Comparison of ENCODE assay signal across 17 mouse cellular contexts in the genomic region with DNA sequence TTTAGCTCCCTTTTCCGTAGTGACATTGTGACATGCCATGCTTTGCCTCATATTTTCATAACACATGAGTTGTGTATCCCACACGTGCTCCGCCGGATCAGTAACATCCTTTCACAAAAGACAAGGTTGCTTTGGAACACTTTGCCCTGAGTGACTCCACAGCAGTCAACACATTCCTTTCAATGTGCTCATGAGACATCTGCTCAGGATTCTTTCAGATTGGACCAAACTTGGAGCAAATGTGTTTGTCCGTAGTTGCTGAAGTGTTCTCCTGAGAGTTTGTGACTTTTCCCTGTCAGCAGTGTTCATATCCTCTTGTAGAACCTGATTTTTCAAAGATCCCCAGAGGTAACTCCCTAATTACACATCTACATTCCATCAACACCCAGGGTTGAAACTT.
DNase-seq lines count a peak whose midpoint lies in the region; ATAC-seq and TF ChIP-seq lines count a peak whose summit lies in the region.
"Had no signal": no experiment of that assay in that cellular context is flagged by ENCODE, and none has a peak within 500 bp of the region (broad histone marks: within the 10 kb centered on the region; RNA-seq: fewer than 3 reads in every experiment).

No protein-coding gene starts in this region.

- WGBS in limb, embryonic 14.5 days: 79% methylated on average over 5 of the region's 5 CpGs
- WGBS in limb, embryonic 10.5 days: 91% methylated on average over 5 of the region's 5 CpGs
- 77% methylated on average over 5 of the region's 5 CpGs for WGBS in kidney, adult 2 months

- no peak overlapping the region for H3K4me3 ChIP-seq in limb, embryonic 14.5 days (replicated peaks; ENCODE audit: low read length)
- H3K4me3 ChIP-seq in limb, embryonic 10.5 days: no peak overlapping the region
- H3K4me3 ChIP-seq in kidney, adult 2 months (ENCODE audit: insufficient read depth, low read depth, low read length): no peak overlapping the region
- H3K4me3 ChIP-seq: erythroblast, embryonic 14.5 days; heart, adult 2 months; hindbrain, embryonic 12.5 days; intestine, embryonic 15.5 days had no signal

- no peak for ATAC-seq in limb, embryonic 14.5 days (ENCODE audit: low FRiP score, low read depth)
- ATAC-seq: intestine, embryonic 15.5 days had no signal

- DNase-seq in adrenal gland, postnatal 14 days: peak; percentile 5
- DNase-seq in adrenal gland, postnatal 25 days: no peak
- DNase-seq in limb, embryonic 14.5 days (ENCODE audit: low spot score): peak; percentile 12
- no peak for DNase-seq in limb, embryonic 10.5 days (ENCODE audit: low spot score)
- DNase-seq in heart, postnatal 4 days: peak; percentile 11
- DNase-seq in skeletal muscle tissue, adult 2 months (ENCODE audit: low read depth, low spot score): peak; percentile 86
- DNase-seq in kidney, adult 2 months: no peak
- no peak for DNase-seq in cerebellum, adult 9-11 months
- DNase-seq: adrenal gland, postnatal 36 days; cerebellum, adult 9-10 months; midbrain, embryonic 14.5 days; thymus, adult 18-20 months had no signal

- no peak for TF ChIP-seq POLR2A in limb, embryonic 14.5 days (IDR thresholded peaks at IDR 0.05; ENCODE audit: borderline replicate concordance, extremely low read depth, insufficient read depth, insufficient read length)
- TF ChIP-seq POLR2A in kidney, adult 2 months (IDR thresholded peaks at IDR 0.05; ENCODE audit: low read depth, low read length): no peak

- no peaks in the 10 kb centered on the region for H3K9me3 ChIP-seq in limb, embryonic 14.5 days (ENCODE audit: control insufficient read depth, low read length)
- H3K9me3 ChIP-seq in limb, embryonic 10.5 days (replicated peaks): no peaks in the 10 kb centered on the region
- H3K9me3 ChIP-seq: hindbrain, embryonic 12.5 days; intestine, embryonic 15.5 days had no signal

- no peaks in the 10 kb centered on the region for H3K4me1 ChIP-seq in limb, embryonic 14.5 days (ENCODE audit: control insufficient read depth, insufficient read depth, low read length)
- no peaks in the 10 kb centered on the region for H3K4me1 ChIP-seq in limb, embryonic 10.5 days
- H3K4me1 ChIP-seq in kidney, adult 2 months (ENCODE audit: control insufficient read depth, insufficient read depth, low read length): no peaks in the 10 kb centered on the region
- H3K4me1 ChIP-seq: hindbrain, embryonic 12.5 days; intestine, embryonic 15.5 days had no signal

- H3K27ac ChIP-seq in limb, embryonic 14.5 days (replicated peaks; ENCODE audit: low read depth, low read length): no peak overlapping the region
- H3K27ac ChIP-seq in limb, embryonic 10.5 days: no peak overlapping the region
- no peak overlapping the region for H3K27ac ChIP-seq in kidney, adult 2 months (ENCODE audit: insufficient read depth, low read depth, low read length)
- H3K27ac ChIP-seq: heart, adult 2 months; hindbrain, embryonic 12.5 days; intestine, embryonic 15.5 days had no signal

- no peaks in the 10 kb centered on the region for H3K36me3 ChIP-seq in limb, embryonic 14.5 days (ENCODE audit: control insufficient read depth, insufficient read depth, low read length)
- no peaks in the 10 kb centered on the region for H3K36me3 ChIP-seq in limb, embryonic 10.5 days
- no peaks in the 10 kb centered on the region for H3K36me3 ChIP-seq in kidney, adult 2 months (ENCODE audit: control insufficient read depth, insufficient read depth, low read length)
- H3K36me3 ChIP-seq: hindbrain, embryonic 12.5 days; intestine, embryonic 15.5 days had no signal

- no peak overlapping the region for H3K4me2 ChIP-seq in limb, embryonic 14.5 days (replicated peaks; ENCODE audit: low read depth, low read length, severe bottlenecking)
- H3K4me2 ChIP-seq: hindbrain, embryonic 12.5 days; intestine, embryonic 15.5 days; liver, embryonic 11.5 days had no signal

- no peak overlapping the region for H3K9ac ChIP-seq in limb, embryonic 14.5 days (ENCODE audit: low read depth, low read length, severe bottlenecking)
- H3K9ac ChIP-seq: hindbrain, embryonic 12.5 days; intestine, embryonic 15.5 days had no signal

- TF ChIP-seq CTCF in kidney, adult 2 months (conservative IDR thresholded peaks at IDR 0.05; ENCODE audit: insufficient read depth, insufficient read length, low read depth, low read length): no peak

- no peaks in the 10 kb centered on the region for H3K27me3 ChIP-seq in limb, embryonic 14.5 days (ENCODE audit: control insufficient read depth, insufficient read depth, low read length)
- no peaks in the 10 kb centered on the region for H3K27me3 ChIP-seq in limb, embryonic 10.5 days (ENCODE audit: low read depth, poor library complexity, severe bottlenecking)
- H3K27me3 ChIP-seq in kidney, adult 2 months (replicated peaks; ENCODE audit: control insufficient read depth, insufficient read depth, low read length): no peaks in the 10 kb centered on the region; the same call in 1 of the 2 replicates
- H3K27me3 ChIP-seq: hindbrain, embryonic 12.5 days; intestine, embryonic 15.5 days had no signal

Comparison
In these comparisons a context has a peak if more than half of its experiments do, and no peak if none do; other contexts are left out.
1. DNase-seq: peak in adrenal gland, postnatal 14 days (single experiment), limb, embryonic 14.5 days (single experiment), heart, postnatal 4 days (single experiment) and skeletal muscle tissue, adult 2 months (single experiment); none in adrenal gland, postnatal 25 days (single experiment), limb, embryonic 10.5 days (single experiment), kidney, adult 2 months (single experiment) and cerebellum, adult 9-11 months (single experiment).